Mouse (Mus musculus): ENCODE measurements around the gene Trappc2.

GRCm38 (mm10) chrX:166407865-166408264, 32.5 kb upstream of the Trappc2 start:
- TF ChIP-seq POLR2A (IDR thresholded peaks at IDR 0.05; ENCODE audit: borderline replicate concordance, extremely low read depth, insufficient read depth, insufficient read length, poor library complexity, severe bottlenecking) (no peak), CTCF (IDR thresholded peaks at IDR 0.05; ENCODE audit: borderline replicate concordance, extremely low read depth, insufficient read depth, insufficient read length) (no peak)
